Mouse (Mus musculus) small intestine, adult 2 months (tissue): ENCODE measurements around the gene Gm11096. TPM values are rescaled to one million over a fixed set of nuclear protein-coding genes. Genes with fewer than 3 reads are reported as not detected.

Experiments
- H3K27ac ChIP-seq: fragments of 200-500 bp; 2 replicates; pipeline ENCODE4 v1.5.1; 2012; ENCODE audit warnings: low read depth, low read length, control low read depth, inconsistent platforms; ENCODE audit not compliant: insufficient read depth
- H3K27me3 ChIP-seq: fragments of 200-500 bp; 2 replicates; pipeline ENCODE4 v1.6.1; 2012; ENCODE audit warnings: mild to moderate bottlenecking, moderate library complexity, low read length, inconsistent platforms; ENCODE audit not compliant: control insufficient read depth, insufficient read depth
- H3K36me3 ChIP-seq: fragments of 200-500 bp; 2 replicates; pipeline ENCODE4 v1.6.1; 2012; ENCODE audit warnings: mild to moderate bottlenecking, low read length, control low read depth, inconsistent platforms; ENCODE audit not compliant: control insufficient read depth, insufficient read depth
- H3K4me1 ChIP-seq: fragments of 200-500 bp; 2 replicates; pipeline ENCODE4 v1.6.1; 2012; ENCODE audit warnings: low read length, inconsistent platforms, mixed read lengths; ENCODE audit not compliant: control insufficient read depth, insufficient read depth, insufficient read length
- H3K4me3 ChIP-seq: fragments of 200-500 bp; 2 replicates; pipeline ENCODE4 v1.5.1; 2012; ENCODE audit warnings: low read depth, mild to moderate bottlenecking, control low read depth, inconsistent platforms, low read length, moderate library complexity
- CTCF ChIP-seq: fragments of 200-500 bp; IDR thresholded peaks from 2 replicates; pipeline ENCODE4 v1.5.1; 2012; ENCODE audit warnings: low read depth, mild to moderate bottlenecking, control low read depth, inconsistent platforms, low read length, moderate library complexity, mixed read lengths; ENCODE audit not compliant: insufficient replicate concordance, insufficient read length; ENCODE audit errors: extremely low read depth
- POLR2A ChIP-seq: fragments of 200-500 bp; IDR thresholded peaks from 2 replicates; pipeline ENCODE4 v1.6.1; 2012; ENCODE audit warnings: low read depth, mild to moderate bottlenecking, control low read depth, inconsistent platforms, low read length, moderate library complexity
- WGBS: fragments of 180-500 bp; shearing (Covaris S2); methylation state at CpG from one replicate; pipeline ENCODE4 v1.1.7; 2018; 5-methylcytosine and 5-hydroxymethylcytosine counted together
- polyA plus RNA-seq: library from polyadenylated mRNA; depleted of rRNA; stranded (reverse); fragments of >200 nt; gene quantifications from 2 replicates; pipeline ENCODE4 v1.2.3, GENCODE M21; 2012

The Gm11096 gene
- polyA plus RNA-seq, 1 experiment = not detected

- WGBS = 79% methylated on average over 4 of the region's 4 CpGs
- Histone ChIP-seq H3K27ac (no peak overlapping the region), H3K36me3 (no peaks in the 10 kb centered on the region), H3K27me3 (no peaks in the 10 kb centered on the region), H3K4me1 (no peaks in the 10 kb centered on the region), H3K4me3 (no peak overlapping the region)
- no peak for TF ChIP-seq POLR2A
- TF ChIP-seq CTCF = no peak
Observed at GRCm38 (mm10) chr17:81404225-81404624, 37.3 kb upstream of the Gm11096 start.

- H3K27me3 ChIP-seq = no peaks in the 10 kb centered on the region
- no peaks in the 10 kb centered on the region for H3K36me3 ChIP-seq
- H3K4me3 ChIP-seq = no peak overlapping the region
- WGBS = 86% methylated on average over 4 of the region's 4 CpGs
- no peaks in the 10 kb centered on the region for H3K4me1 ChIP-seq
- TF ChIP-seq POLR2A = no peak
- TF ChIP-seq CTCF = no peak
- H3K27ac ChIP-seq = no peak overlapping the region
Observed at GRCm38 (mm10) chr17:81412736-81413135, 28.8 kb upstream of the Gm11096 start.

GRCm38 (mm10) chr17:81416361-81417114 is 25.0 kb upstream of the Gm11096 start:
- TF ChIP-seq POLR2A (no peak), CTCF (no peak)

GRCm38 (mm10) chr17:81419802-81420459 is 21.6 kb upstream of the Gm11096 start:
- no peak for TF ChIP-seq CTCF
- no peak for TF ChIP-seq POLR2A
- Histone ChIP-seq H3K4me1 (no peaks in the 10 kb centered on the region), H3K27ac (no peak overlapping the region), H3K36me3 (no peaks in the 10 kb centered on the region), H3K4me3 (no peak overlapping the region), H3K27me3 (no peaks in the 10 kb centered on the region)
- WGBS = 80% methylated on average over 10 of the region's 10 CpGs

More at GRCm38 (mm10) chr17:81416361-81417114, 25.0 kb upstream of the Gm11096 start:
- H3K4me3 ChIP-seq = no peak overlapping the region
- 79% methylated on average over 6 of the region's 6 CpGs for WGBS
- H3K36me3 ChIP-seq = no peaks in the 10 kb centered on the region
- H3K4me1 ChIP-seq = no peaks in the 10 kb centered on the region
- H3K27ac ChIP-seq = no peak overlapping the region
- H3K27me3 ChIP-seq = no peaks in the 10 kb centered on the region

GRCm38 (mm10) chr17:81424256-81424912 is 17.2 kb upstream of the Gm11096 start:
- no peak overlapping the region for H3K27ac ChIP-seq
- H3K36me3 ChIP-seq = no peaks in the 10 kb centered on the region
- 67% methylated on average over 10 of the region's 10 CpGs for WGBS
- TF ChIP-seq CTCF (no peak), POLR2A (no peak)
- no peak overlapping the region for H3K4me3 ChIP-seq
- no peaks in the 10 kb centered on the region for H3K4me1 ChIP-seq
- no peaks in the 10 kb centered on the region for H3K27me3 ChIP-seq

GRCm38 (mm10) chr17:81427245-81427644 is 14.3 kb upstream of the Gm11096 start:
- H3K4me3 ChIP-seq = no peak overlapping the region
- peaks cover under 1% of the 10 kb centered on the region; the same call in 1 of the 2 replicates for H3K36me3 ChIP-seq
- no peak for TF ChIP-seq CTCF
- TF ChIP-seq POLR2A = no peak
- 77% methylated on average over 7 of the region's 7 CpGs for WGBS
- H3K27me3 ChIP-seq = no peaks in the 10 kb centered on the region
- H3K27ac ChIP-seq = no peak overlapping the region
- H3K4me1 ChIP-seq = no peaks in the 10 kb centered on the region

GRCm38 (mm10) chr17:81432733-81433132 is 8.8 kb upstream of the Gm11096 start:
- no peak overlapping the region for H3K27ac ChIP-seq
- H3K4me1 ChIP-seq = no peaks in the 10 kb centered on the region
- WGBS = 81% methylated on average over 2 of the region's 2 CpGs
- H3K36me3 ChIP-seq = peaks cover 1% of the 10 kb centered on the region; the same call in 1 of the 2 replicates
- H3K27me3 ChIP-seq = no peaks in the 10 kb centered on the region
- H3K4me3 ChIP-seq = no peak overlapping the region
- TF ChIP-seq CTCF = no peak
